Mouse (Mus musculus) B cell, adult 2 months (primary cell): ENCODE measurements at regions not wholly inside any gene's neighbourhood (a gene's known extent, or its start where the extent isn't known, plus 50 kb on each side); places are given as distances from the start of the nearest gene placed in this dataset.

Experiments used
- DNase-seq, 2 experiments: peaks; one replicate each; pipeline ENCODE4 v3.0.0; 2022

DNA sequence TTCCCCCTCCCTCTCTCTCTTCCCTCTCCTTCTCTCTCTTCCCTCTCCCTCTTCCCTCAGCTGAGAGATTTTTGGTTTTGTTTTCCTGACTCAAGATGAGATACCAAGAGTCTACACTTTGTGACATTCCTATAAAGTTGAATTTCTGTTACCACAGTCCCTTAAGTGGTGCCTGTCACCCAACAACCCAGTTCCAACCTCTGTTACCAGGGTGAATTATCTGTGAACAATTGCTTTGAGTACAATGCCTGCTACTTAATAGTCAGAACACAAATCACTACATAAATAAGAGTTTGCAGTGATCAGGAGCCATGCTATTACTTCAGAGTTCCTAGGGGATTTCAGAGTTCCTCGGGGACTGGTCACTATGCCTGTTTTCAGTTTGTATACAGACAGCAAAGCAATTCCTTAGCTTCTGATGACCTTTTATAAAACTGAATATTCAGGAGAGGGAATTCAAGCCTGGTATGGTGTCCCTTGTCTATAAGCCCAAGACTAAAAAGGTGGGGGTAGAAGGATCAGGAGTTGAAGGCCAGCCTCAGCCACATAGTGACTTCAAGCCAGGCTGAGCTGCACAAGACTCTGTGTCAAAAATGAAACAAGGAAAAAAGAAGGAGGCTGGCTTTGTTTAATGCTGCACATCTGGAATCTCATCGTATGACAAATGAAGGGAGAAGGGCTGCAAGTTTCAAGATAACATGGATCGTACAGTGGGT is 99.2 kb upstream of the F13a1 start:
- DNase-seq = no peak

GRCm38 (mm10) chr13:37148627-37149026 is 98.6 kb upstream of the F13a1 start:
- DNase-seq = no peak

GRCm38 (mm10) chr13:37147790-37148189 is 97.7 kb upstream of the F13a1 start:
- DNase-seq = no peak

GRCm38 (mm10) chr13:37142812-37143211 is 92.8 kb upstream of the F13a1 start:
- no peak for DNase-seq

- DNase-seq = no peak
These were observed 85.1 kb upstream of the F13a1 start for GRCm38 (mm10) chr13:37135115-37135514.

DNA sequence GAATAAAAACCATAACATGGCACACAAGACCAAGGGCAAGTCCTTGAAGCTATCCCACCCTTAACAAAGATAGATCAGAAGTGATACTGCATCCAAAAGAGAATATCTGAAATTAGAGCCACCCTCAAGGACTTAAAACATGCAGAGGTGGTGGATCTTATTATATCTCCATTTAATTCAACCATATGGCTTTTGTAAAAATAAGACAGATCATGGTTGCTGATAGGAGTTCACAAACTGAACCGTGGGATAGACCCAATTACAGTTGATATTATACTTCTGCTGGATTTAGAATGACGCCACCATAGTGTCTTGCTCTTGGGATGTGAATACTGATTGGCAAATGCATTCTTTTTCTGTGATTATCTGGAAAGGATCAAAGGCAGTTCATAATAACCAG is 84.5 kb upstream of the F13a1 start:
- DNase-seq = no peak

- DNase-seq = no peak
These were observed 80.6 kb upstream of the F13a1 start for GRCm38 (mm10) chr13:37130637-37131036.

- DNase-seq = no peak
These were observed 71.6 kb upstream of the F13a1 start for GRCm38 (mm10) chr13:37121602-37122001.

DNA sequence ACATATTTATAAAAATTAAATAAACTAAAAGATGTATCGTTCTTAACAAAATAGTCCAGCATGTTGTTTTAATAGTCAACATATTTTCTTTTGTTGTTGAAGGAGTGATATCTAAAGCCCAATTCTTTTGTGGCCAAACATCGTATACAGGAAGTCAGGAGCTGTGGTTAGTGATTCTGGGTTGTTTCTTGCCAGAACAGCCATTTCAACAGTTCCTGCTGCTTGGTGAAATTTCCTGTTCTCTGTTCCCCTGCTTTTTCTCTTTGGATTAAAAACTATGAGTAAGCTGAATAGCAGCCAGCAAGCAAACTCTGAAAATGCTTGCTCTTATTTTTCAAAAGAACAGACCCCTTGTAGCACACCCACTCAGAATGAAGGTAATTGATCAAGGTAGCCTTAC is 70.2 kb upstream of the F13a1 start:
- DNase-seq = no peak

DNA sequence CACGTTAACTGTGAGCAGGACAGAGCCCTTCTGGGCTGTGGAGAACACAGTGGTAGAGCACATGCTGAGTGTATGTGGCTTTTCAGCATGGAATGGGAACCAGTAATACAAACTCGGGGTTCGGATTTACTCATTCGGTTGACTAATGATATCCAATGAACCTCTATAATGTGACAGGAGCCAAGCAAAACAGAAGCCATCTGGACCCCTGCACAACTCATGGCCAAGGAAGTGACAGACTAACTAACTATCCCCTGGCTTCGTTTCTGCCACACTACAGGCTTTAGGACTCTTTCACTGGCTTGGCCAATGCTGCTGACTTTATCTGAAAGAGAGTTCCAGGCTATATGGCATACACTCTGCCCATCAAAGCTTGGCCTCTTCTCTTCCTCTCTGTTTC is 64.3 kb upstream of the F13a1 start:
- DNase-seq = no peak

GRCm38 (mm10) chr13:37111747-37112146 is 61.7 kb upstream of the F13a1 start:
- DNase-seq = no peak

DNA sequence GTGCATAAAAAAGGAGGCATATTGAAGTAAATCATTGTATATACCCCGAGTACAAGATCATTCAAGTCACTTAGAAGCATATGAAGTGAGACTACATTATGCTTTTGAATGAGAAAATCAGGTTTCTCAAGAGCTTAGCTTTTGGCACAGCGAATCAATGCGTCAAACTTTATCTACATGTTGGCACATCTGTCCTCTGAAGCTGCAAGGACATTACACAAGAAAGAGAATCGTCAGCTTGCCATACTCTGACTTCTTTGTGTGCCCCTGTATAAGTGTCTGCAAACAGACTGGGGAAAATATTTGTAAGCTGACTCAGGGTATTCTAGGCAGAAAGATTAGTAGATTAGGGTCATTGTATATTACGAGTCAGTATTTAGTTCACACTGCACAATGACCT is 57.7 kb upstream of the F13a1 start:
- no peak for DNase-seq

DNA sequence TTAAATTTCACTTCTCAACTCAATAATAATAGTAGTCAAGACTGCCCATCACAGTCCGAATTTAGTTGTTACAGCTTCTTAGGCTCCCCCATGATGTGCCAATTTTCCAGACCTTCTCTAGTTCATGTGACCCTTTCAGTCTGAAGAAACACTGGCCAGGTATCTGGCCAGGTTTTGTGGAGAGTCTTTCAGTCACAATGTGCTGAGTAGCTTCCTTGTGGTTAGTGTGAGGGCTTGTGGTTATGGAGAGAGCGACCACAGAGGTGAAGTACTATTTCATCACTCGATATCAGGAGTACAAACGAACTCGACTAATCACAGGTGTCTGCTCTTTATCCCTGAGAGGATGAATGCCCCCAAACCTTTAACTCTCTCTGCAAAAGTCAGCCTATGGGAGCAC is 56.0 kb upstream of the F13a1 start:
- DNase-seq = no peak

GRCm38 (mm10) chr13:37104410-37105294 is 54.6 kb upstream of the F13a1 start:
- DNase-seq = no peak

DNA sequence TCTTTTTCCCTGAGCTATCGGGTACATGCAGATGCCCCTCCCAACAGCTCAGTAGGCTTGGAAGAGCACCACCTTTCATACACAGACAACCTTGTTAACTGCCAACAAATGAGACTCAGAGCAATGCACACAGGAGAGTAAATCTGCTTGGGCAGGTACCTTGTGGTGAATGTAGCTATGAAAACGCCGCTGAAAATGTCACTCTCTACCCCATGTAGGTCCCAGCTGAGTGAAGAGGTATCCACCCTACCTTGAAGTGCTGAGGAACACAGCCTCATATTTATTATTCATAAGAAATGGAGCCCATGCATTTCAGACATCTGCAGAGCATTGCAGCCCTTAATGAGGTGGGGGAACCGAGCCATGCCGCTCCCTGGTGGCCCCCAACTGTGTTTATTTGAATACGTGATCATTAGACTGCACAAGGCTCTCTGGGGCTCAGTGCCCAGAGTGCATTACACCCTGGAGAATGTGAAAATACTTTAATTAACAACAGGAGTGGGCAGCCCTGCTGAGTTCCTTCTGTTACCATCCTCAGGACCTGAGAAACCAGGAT is 53.8 kb upstream of the F13a1 start:
- DNase-seq = no peak

DNA sequence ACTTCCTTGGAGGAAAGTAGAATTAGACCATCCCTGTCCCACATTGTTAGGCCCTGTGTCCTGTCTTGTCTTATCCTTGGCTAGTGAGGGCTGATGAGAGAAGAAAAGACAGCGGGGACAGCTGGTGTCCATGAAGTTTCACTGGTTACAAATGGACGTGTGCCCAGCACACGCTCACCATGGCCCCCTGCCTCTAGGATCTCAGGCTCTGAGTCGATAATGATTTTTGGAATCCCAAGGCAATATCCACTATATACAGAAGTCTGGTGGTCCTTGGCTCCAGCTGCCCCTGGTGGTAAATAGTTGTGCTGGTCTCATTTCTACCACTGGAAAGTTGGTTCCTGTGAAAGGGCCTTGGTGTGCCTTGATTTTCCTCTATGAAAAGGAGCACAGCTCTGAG is 51.7 kb upstream of the F13a1 start:
- DNase-seq = no peak
